Comparison of ENCODE assay signal across 21 mouse cellular contexts in genomic region chr2:29381683-29382082, GRCm38 (mm10). TPM values are rescaled to one million over a fixed set of nuclear protein-coding genes. Genes with fewer than 3 reads are reported as not detected.
DNase-seq lines count a peak whose midpoint lies in the region; ATAC-seq and TF ChIP-seq lines count a peak whose summit lies in the region.
"Had no signal": no experiment of that assay in that cellular context is flagged by ENCODE, and none has a peak within 500 bp of the region (broad histone marks: within the 10 kb centered on the region; RNA-seq: fewer than 3 reads in every experiment).

No protein-coding gene starts in this region.

- H3K27ac ChIP-seq in forebrain, embryonic 13.5 days: peak overlapping the region; percentile 49; the same call in 1 of the 2 replicates
- no peak overlapping the region for H3K27ac ChIP-seq in forebrain, embryonic 11.5 days (ENCODE audit: low read depth, low read length)
- no peak overlapping the region for H3K27ac ChIP-seq in lung, embryonic 14.5 days (ENCODE audit: low read depth)
- H3K27ac ChIP-seq in forebrain, embryonic 15.5 days (replicated peaks): peak overlapping the region; percentile 55
- 0 out of 2 replicates have a peak overlapping the region, but pooled peaks have one; percentile 10 for H3K27ac ChIP-seq in midbrain, embryonic 14.5 days (replicated peaks; ENCODE audit: low read depth, low read length)
- H3K27ac ChIP-seq: heart, embryonic 10.5 days; intestine, embryonic 15.5 days; kidney, embryonic 15.5 days; left cerebral cortex, adult 2 months; limb, embryonic 10.5 days; liver, embryonic 12.5 days; stomach, embryonic 15.5 days had no signal

- no peak overlapping the region for H3K4me3 ChIP-seq in forebrain, embryonic 13.5 days
- H3K4me3 ChIP-seq in forebrain, embryonic 11.5 days (ENCODE audit: low read depth, low read length): no peak overlapping the region
- no peak overlapping the region for H3K4me3 ChIP-seq in lung, embryonic 14.5 days (ENCODE audit: low read depth, low read length)
- no peak overlapping the region for H3K4me3 ChIP-seq in forebrain, embryonic 15.5 days
- H3K4me3 ChIP-seq in midbrain, embryonic 14.5 days (replicated peaks; ENCODE audit: low read depth, low read length): no peak overlapping the region
- H3K4me3 ChIP-seq: heart, embryonic 10.5 days; intestine, embryonic 15.5 days; kidney, embryonic 15.5 days; left cerebral cortex, adult 2 months; limb, embryonic 10.5 days; liver, embryonic 12.5 days; stomach, embryonic 15.5 days had no signal

- peaks cover 42% of the 10 kb centered on the region for H3K4me1 ChIP-seq in forebrain, embryonic 13.5 days
- 0 out of 2 replicates have a peak, but pooled peaks cover 5% of the 10 kb centered on the region for H3K4me1 ChIP-seq in forebrain, embryonic 11.5 days (replicated peaks; ENCODE audit: control insufficient read depth, insufficient read depth, low read length)
- no peaks in the 10 kb centered on the region for H3K4me1 ChIP-seq in lung, embryonic 14.5 days (ENCODE audit: insufficient read depth)
- peaks cover 34% of the 10 kb centered on the region for H3K4me1 ChIP-seq in forebrain, embryonic 15.5 days
- H3K4me1 ChIP-seq in midbrain, embryonic 14.5 days (ENCODE audit: control insufficient read depth, insufficient read depth, low read length): peaks cover 8% of the 10 kb centered on the region; the same call in 1 of the 2 replicates
- H3K4me1 ChIP-seq: intestine, embryonic 15.5 days; kidney, embryonic 15.5 days; stomach, embryonic 15.5 days had no signal

- no peak for TF ChIP-seq CTCF in lung, embryonic 14.5 days (IDR thresholded peaks at IDR 0.05; ENCODE audit: low read depth)

- H3K36me3 ChIP-seq in forebrain, embryonic 13.5 days (ENCODE audit: poor library complexity, severe bottlenecking): no peaks in the 10 kb centered on the region; the same call in 1 of the 2 replicates
- H3K36me3 ChIP-seq in forebrain, embryonic 11.5 days (ENCODE audit: control insufficient read depth, insufficient read depth, low read length): no peaks in the 10 kb centered on the region
- no peaks in the 10 kb centered on the region for H3K36me3 ChIP-seq in lung, embryonic 14.5 days (ENCODE audit: insufficient read depth)
- no peaks in the 10 kb centered on the region for H3K36me3 ChIP-seq in forebrain, embryonic 15.5 days
- no peaks in the 10 kb centered on the region for H3K36me3 ChIP-seq in midbrain, embryonic 14.5 days (ENCODE audit: control insufficient read depth, insufficient read depth, low read length)
- H3K36me3 ChIP-seq: heart, embryonic 10.5 days; intestine, embryonic 15.5 days; kidney, embryonic 15.5 days; liver, embryonic 12.5 days; stomach, embryonic 15.5 days had no signal

- no peak overlapping the region for H3K4me2 ChIP-seq in forebrain, embryonic 13.5 days
- no peak overlapping the region for H3K4me2 ChIP-seq in forebrain, embryonic 11.5 days (ENCODE audit: low read depth, low read length, severe bottlenecking)
- no peak overlapping the region for H3K4me2 ChIP-seq in lung, embryonic 14.5 days
- no peak overlapping the region for H3K4me2 ChIP-seq in forebrain, embryonic 15.5 days (replicated peaks)
- no peak overlapping the region for H3K4me2 ChIP-seq in midbrain, embryonic 14.5 days (ENCODE audit: low read length)
- H3K4me2 ChIP-seq: intestine, embryonic 15.5 days; kidney, embryonic 15.5 days; liver, embryonic 12.5 days; stomach, embryonic 15.5 days had no signal

- H3K9ac ChIP-seq in forebrain, embryonic 13.5 days: no peak overlapping the region
- no peak overlapping the region for H3K9ac ChIP-seq in forebrain, embryonic 11.5 days (ENCODE audit: low read length)
- no peak overlapping the region for H3K9ac ChIP-seq in lung, embryonic 14.5 days
- no peak overlapping the region for H3K9ac ChIP-seq in forebrain, embryonic 15.5 days (replicated peaks)
- H3K9ac ChIP-seq in midbrain, embryonic 14.5 days (replicated peaks; ENCODE audit: low read length): no peak overlapping the region
- H3K9ac ChIP-seq: intestine, embryonic 15.5 days; kidney, embryonic 15.5 days; liver, embryonic 12.5 days; stomach, embryonic 15.5 days had no signal

- no peaks in the 10 kb centered on the region for H3K9me3 ChIP-seq in forebrain, embryonic 13.5 days (replicated peaks)
- H3K9me3 ChIP-seq in forebrain, embryonic 11.5 days (ENCODE audit: control insufficient read depth, low read length): no peaks in the 10 kb centered on the region
- H3K9me3 ChIP-seq in lung, embryonic 14.5 days (ENCODE audit: low read depth, low read length): no peaks in the 10 kb centered on the region
- no peaks in the 10 kb centered on the region for H3K9me3 ChIP-seq in forebrain, embryonic 15.5 days
- no peaks in the 10 kb centered on the region for H3K9me3 ChIP-seq in midbrain, embryonic 14.5 days (ENCODE audit: control insufficient read depth, low read length)
- H3K9me3 ChIP-seq: heart, embryonic 10.5 days; intestine, embryonic 15.5 days; kidney, embryonic 15.5 days; limb, embryonic 10.5 days; liver, embryonic 12.5 days; stomach, embryonic 15.5 days had no signal

- peak; percentile 60 for ATAC-seq in forebrain, embryonic 13.5 days
- ATAC-seq in forebrain, embryonic 11.5 days (replicated peaks; ENCODE audit: low FRiP score): no peak
- peak; percentile 60; the same call in 1 of the 2 replicates for ATAC-seq in lung, embryonic 14.5 days (ENCODE audit: insufficient read depth)
- ATAC-seq in forebrain, embryonic 15.5 days (replicated peaks): 0 out of 2 replicates have a peak, but pooled peaks have one; percentile 27
- ATAC-seq in midbrain, embryonic 14.5 days (ENCODE audit: low FRiP score, low TSS enrichment): no peak; the same call in 1 of the 2 replicates
- ATAC-seq: intestine, embryonic 15.5 days; liver, embryonic 12.5 days; lung, postnatal 0 days had no signal

- DNase-seq in forebrain, embryonic 11.5 days (ENCODE audit: low spot score): no peak
- DNase-seq in lung, embryonic 14.5 days: peak; percentile 67
- no peak for DNase-seq in lung, postnatal 36 days
- DNase-seq in midbrain, embryonic 14.5 days: peak; percentile 47
- DNase-seq in adipocyte (ENCODE audit: low spot score): no peak
- DNase-seq: adrenal gland, postnatal 25 days; B cell, adult 2 months; cerebellum, adult 8-10 months; gastrocnemius, postnatal 36 days; heart, postnatal 14 days; thymus, adult 2 months had no signal

- WGBS in forebrain, embryonic 13.5 days: 16% methylated on average over 4 of the region's 4 CpGs
- 14% methylated on average over 4 of the region's 4 CpGs for WGBS in forebrain, embryonic 11.5 days
- WGBS in lung, embryonic 14.5 days: 10% methylated on average over 4 of the region's 4 CpGs
- WGBS in forebrain, embryonic 15.5 days: 7% methylated on average over 4 of the region's 4 CpGs
- WGBS in midbrain, embryonic 14.5 days: 12% methylated on average over 4 of the region's 4 CpGs

- H3K27me3 ChIP-seq in forebrain, embryonic 13.5 days: no peaks in the 10 kb centered on the region
- no peaks in the 10 kb centered on the region for H3K27me3 ChIP-seq in forebrain, embryonic 11.5 days (ENCODE audit: control insufficient read depth, insufficient read depth, low read length)
- H3K27me3 ChIP-seq in lung, embryonic 14.5 days (ENCODE audit: insufficient read depth, low read length): no peaks in the 10 kb centered on the region
- H3K27me3 ChIP-seq in forebrain, embryonic 15.5 days: no peaks in the 10 kb centered on the region
- no peaks in the 10 kb centered on the region for H3K27me3 ChIP-seq in midbrain, embryonic 14.5 days (ENCODE audit: control insufficient read depth, insufficient read depth, low read length)
- H3K27me3 ChIP-seq: intestine, embryonic 15.5 days; kidney, embryonic 15.5 days; liver, embryonic 12.5 days; stomach, embryonic 15.5 days had no signal

RNA-seq across cellular contexts. Expression of gene Med27, which starts 35.1 kb away (rescaled TPM):
- 98.0 and 100 TPM in 2 replicates for polyA plus RNA-seq in forebrain, embryonic 13.5 days (2015; fragmentation: Nextera tagmentation; extraction: Ambion mirVana)
- polyA plus RNA-seq in forebrain, embryonic 11.5 days (2014; fragmentation: Nextera tagmentation; extraction: Ambion mirVana): 65.9 and 70.1 TPM in 2 replicates
- 48.8 and 53.0 TPM in 2 replicates for polyA plus RNA-seq in lung, embryonic 14.5 days (2014; fragmentation: Nextera tagmentation; extraction: Ambion mirVana)
- polyA plus RNA-seq in forebrain, embryonic 15.5 days (2015; fragmentation: Nextera tagmentation; extraction: Ambion mirVana): 96.9 and 100 TPM in 2 replicates
- 81.0 and 96.4 TPM in 2 replicates for polyA plus RNA-seq in midbrain, embryonic 14.5 days (2014; fragmentation: Nextera tagmentation; extraction: Ambion mirVana)

Comparison
In these comparisons a context has a peak if more than half of its experiments do, and no peak if none do; other contexts are left out.
1. ATAC-seq: peak in forebrain, embryonic 13.5 days (single experiment), lung, embryonic 14.5 days (single experiment) and forebrain, embryonic 15.5 days (single experiment); none in forebrain, embryonic 11.5 days (single experiment) and midbrain, embryonic 14.5 days (single experiment).
2. H3K27ac ChIP-seq: peak in forebrain, embryonic 13.5 days (single experiment), forebrain, embryonic 15.5 days (single experiment) and midbrain, embryonic 14.5 days (single experiment); none in forebrain, embryonic 11.5 days (single experiment) and lung, embryonic 14.5 days (single experiment).
3. DNase-seq: peak in lung, embryonic 14.5 days (single experiment) and midbrain, embryonic 14.5 days (single experiment); none in forebrain, embryonic 11.5 days (single experiment), lung, postnatal 36 days (single experiment) and adipocyte (single experiment).